Mouse (Mus musculus) lung, embryonic 14.5 days (tissue): Measurements from ENCODE around the gene Glrp1. TPM values are rescaled to one million over a fixed set of nuclear protein-coding genes. Genes with fewer than 3 reads are reported as not detected.

Experiments
- ATAC-seq: fragments of 200-750 bp; cut with Nextera tagmentation; 2 replicates; pipeline ENCODE4 v1.8.0; 2017; ENCODE audit warnings: mild to moderate bottlenecking, moderate TSS enrichment, moderate library complexity; ENCODE audit not compliant: insufficient read depth
- DNase-seq: peaks from one replicate; pipeline ENCODE4 v3.0.0-alpha.2; 2015
- H3K27ac ChIP-seq: fragments of 300-500 bp; sonication (generic); 2 replicates; pipeline ENCODE4 v1.5.1; 2014; ENCODE audit warnings: low read depth, mild to moderate bottlenecking, moderate library complexity
- H3K27me3 ChIP-seq: fragments of 300-500 bp; sonication (generic); 2 replicates; pipeline ENCODE4 v1.6.1; 2014; ENCODE audit warnings: low read length, control low read depth; ENCODE audit not compliant: insufficient read depth
- H3K36me3 ChIP-seq: fragments of 300-500 bp; sonication (generic); 2 replicates; pipeline ENCODE4 v1.6.1; 2014; ENCODE audit warnings: control low read depth; ENCODE audit not compliant: insufficient read depth
- H3K4me1 ChIP-seq: fragments of 300-500 bp; sonication (generic); 2 replicates; pipeline ENCODE4 v1.6.1; 2014; ENCODE audit warnings: antibody characterized with exemption, control low read depth; ENCODE audit not compliant: insufficient read depth
- H3K4me2 ChIP-seq: fragments of 300-500 bp; sonication (generic); 2 replicates; pipeline ENCODE4 v1.6.1; 2014; ENCODE audit warnings: mild to moderate bottlenecking
- H3K4me3 ChIP-seq: fragments of 300-500 bp; sonication (generic); 2 replicates; pipeline ENCODE4 v1.5.1; 2014; ENCODE audit warnings: low read depth, low read length
- H3K9ac ChIP-seq: fragments of 300-500 bp; sonication (generic); 2 replicates; pipeline ENCODE4 v1.6.1; 2014
- H3K9me3 ChIP-seq: fragments of 300-500 bp; sonication (generic); 2 replicates; pipeline ENCODE4 v1.6.1; 2016; ENCODE audit warnings: low read depth, low read length, control low read depth
- CTCF ChIP-seq: IDR thresholded peaks from 2 replicates; pipeline ENCODE4 v1.5.1; 2016; ENCODE audit warnings: antibody characterized with exemption, low read depth
- WGBS: fragments of 180-500 bp; shearing (Covaris S2); extraction: QIAGEN DNeasy Blood & Tissue Kit; methylation state at CpG from one replicate; pipeline ENCODE4 v1.1.7; 2014; 5-methylcytosine and 5-hydroxymethylcytosine counted together
- polyA plus RNA-seq: library from polyadenylated mRNA; unstranded; fragments of >200 nt; fragmentation: Nextera tagmentation; extraction: Ambion mirVana; gene quantifications from 2 replicates; pipeline ENCODE4 v1.2.1, GENCODE M21; 2014

Gene Glrp1
- polyA plus RNA-seq, 1 experiment from 2014 or later: 0.38 TPM

DNA sequence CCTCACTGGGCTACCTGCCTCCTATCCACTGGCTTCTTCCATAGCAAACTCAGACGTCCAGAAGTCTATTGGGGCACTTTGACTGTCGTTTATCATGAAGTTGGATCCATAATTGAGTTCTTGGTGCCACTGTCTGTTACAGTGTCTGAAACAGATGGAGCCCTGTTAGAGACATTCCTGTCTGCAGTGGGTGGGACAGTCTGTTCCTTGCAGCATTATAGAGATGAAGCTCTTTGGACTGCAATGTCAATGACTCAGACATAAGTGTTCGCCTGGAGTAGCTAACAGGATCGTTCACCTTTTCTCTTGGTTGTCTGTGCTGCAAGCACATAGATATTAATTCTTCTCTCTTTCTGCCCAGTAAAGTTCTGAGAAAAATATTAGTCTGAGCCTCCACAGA is 25.8 kb downstream of the Glrp1 start:
- H3K4me3 ChIP-seq: no peak overlapping the region

DNA sequence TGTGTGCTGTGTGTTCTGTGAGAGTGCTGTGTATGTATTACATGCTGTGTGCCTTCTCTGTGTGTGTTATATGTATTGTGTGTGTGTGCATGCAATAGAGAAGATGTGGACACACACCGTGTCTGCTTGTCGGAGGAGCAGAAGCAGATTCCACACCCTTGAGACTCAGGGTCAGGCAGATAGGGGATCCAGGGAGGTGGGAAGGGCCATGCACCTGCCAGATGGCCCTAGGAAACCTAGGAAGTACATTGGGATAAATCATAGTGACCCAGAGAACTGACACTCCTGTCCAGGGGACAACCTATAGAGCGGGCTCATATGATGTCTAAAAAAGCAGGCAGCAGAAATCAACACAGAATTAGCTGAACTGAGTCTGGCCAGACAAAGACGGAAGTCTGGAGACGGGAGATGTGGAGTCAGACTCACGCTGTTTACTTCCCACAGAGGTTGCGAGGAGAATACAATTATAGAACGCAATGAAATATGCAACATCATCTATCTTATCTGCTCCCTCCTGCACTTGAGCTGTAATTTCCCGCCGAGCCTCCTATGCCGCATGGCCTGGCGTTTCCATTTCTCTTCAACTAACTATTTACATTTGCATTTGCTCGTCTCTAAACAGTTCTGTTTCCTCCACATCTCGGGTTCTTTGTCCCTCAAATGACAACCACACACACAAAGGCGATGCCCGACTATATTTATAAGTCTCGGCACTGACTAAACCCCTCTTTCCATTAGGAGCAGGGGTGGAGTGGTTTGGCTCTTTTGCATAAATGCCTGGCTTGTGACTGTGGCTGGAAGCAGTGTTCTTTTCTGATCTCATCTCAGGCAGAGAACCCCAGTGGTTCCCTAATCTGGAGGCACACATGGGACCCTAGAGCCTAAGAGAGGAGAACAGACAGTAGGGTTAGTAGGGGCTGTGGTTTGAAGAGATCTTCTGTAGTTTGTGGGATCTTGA is 27.4 kb downstream of the Glrp1 start:
- peak overlapping the region; percentile 19; the same call in 1 of the 2 replicates for H3K27ac ChIP-seq

More for the DNA sequence above, 25.8 kb downstream of the Glrp1 start:
- WGBS: 57% methylated on average over 4 of the region's 4 CpGs
- no peaks in the 10 kb centered on the region for H3K36me3 ChIP-seq
- DNase-seq (no peak), ATAC-seq (no peak)
- no peaks in the 10 kb centered on the region for H3K4me1 ChIP-seq
- no peak overlapping the region for H3K4me2 ChIP-seq
- H3K9me3 ChIP-seq: no peaks in the 10 kb centered on the region
- no peak overlapping the region for H3K27ac ChIP-seq
- H3K9ac ChIP-seq: no peak overlapping the region
- no peak for TF ChIP-seq CTCF
- no peaks in the 10 kb centered on the region for H3K27me3 ChIP-seq

DNA sequence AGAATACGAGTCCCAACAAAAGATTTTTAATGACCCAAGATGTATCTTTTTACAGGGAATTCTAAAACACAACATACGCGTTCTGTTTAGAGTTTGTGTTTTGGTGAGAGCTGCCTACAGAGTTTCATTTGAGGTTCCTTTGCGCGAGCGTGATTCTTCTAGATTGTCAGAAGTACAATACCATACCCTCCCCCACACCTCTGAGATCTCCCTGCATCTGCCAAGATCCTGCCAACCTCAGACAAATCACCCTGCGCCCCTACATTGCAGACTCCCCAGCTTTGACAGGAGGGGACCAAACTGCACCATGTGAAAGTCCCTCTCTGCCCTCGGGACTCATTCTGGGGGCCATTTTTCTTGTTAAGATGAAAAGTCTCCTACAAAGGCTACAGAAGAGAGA is 29.3 kb downstream of the Glrp1 start:
- ATAC-seq: no peak
- Histone ChIP-seq H3K36me3 (no peaks in the 10 kb centered on the region), H3K27ac (no peak overlapping the region), H3K4me3 (no peak overlapping the region), H3K9me3 (no peaks in the 10 kb centered on the region), H3K27me3 (no peaks in the 10 kb centered on the region), H3K9ac (no peak overlapping the region), H3K4me1 (peaks cover 13% of the 10 kb centered on the region; the same call in 1 of the 2 replicates), H3K4me2 (no peak overlapping the region)
- WGBS: 74% methylated on average over 8 of the region's 8 CpGs
- DNase-seq: no peak
- TF ChIP-seq CTCF: no peak

More for the DNA sequence above, 27.4 kb downstream of the Glrp1 start:
- peak overlapping the region; percentile 15; the same call in 1 of the 2 replicates for H3K4me2 ChIP-seq
- WGBS: 35% methylated on average over 17 of the region's 17 CpGs
- no peaks in the 10 kb centered on the region for H3K9me3 ChIP-seq
- H3K9ac ChIP-seq: no peak overlapping the region
- TF ChIP-seq CTCF: no peak
- H3K4me3 ChIP-seq: no peak overlapping the region
- DNase-seq (peak; percentile 50), ATAC-seq (0 out of 2 replicates have a peak, but pooled peaks have one; percentile 41)
- H3K27me3 ChIP-seq: no peaks in the 10 kb centered on the region
- H3K4me1 ChIP-seq: 0 out of 2 replicates have a peak, but pooled peaks cover 3% of the 10 kb centered on the region
- H3K36me3 ChIP-seq: no peaks in the 10 kb centered on the region

DNA sequence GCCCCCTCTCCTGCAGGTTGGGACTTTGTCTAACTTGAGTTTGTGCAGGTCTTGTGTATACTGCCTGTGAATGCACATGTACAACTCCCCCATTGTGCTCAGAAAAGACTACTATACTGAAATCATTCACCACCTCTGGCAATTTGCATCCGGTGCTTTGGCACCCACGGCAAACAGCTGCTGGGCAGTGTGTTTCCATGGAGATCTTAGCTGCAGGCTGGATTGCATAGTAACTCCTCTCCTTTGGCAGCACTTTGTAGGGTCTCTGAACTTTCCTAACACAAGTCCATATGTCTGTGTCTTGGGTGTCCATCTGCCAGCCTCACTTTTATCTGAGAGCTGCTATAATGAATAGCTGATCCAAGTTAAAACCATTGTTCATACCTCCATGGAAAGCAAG is 31.7 kb downstream of the Glrp1 start:
- DNase-seq (peak; percentile 55), ATAC-seq (no peak)
- H3K9me3 ChIP-seq: no peaks in the 10 kb centered on the region
- no peaks in the 10 kb centered on the region for H3K27me3 ChIP-seq
- H3K9ac ChIP-seq: no peak overlapping the region
- H3K27ac ChIP-seq: no peak overlapping the region
- H3K4me1 ChIP-seq: peaks cover 29% of the 10 kb centered on the region
- no peak for TF ChIP-seq CTCF
- no peaks in the 10 kb centered on the region for H3K36me3 ChIP-seq
- 20% methylated on average over 2 of the region's 2 CpGs for WGBS
- H3K4me3 ChIP-seq: no peak overlapping the region
- H3K4me2 ChIP-seq: no peak overlapping the region

DNA sequence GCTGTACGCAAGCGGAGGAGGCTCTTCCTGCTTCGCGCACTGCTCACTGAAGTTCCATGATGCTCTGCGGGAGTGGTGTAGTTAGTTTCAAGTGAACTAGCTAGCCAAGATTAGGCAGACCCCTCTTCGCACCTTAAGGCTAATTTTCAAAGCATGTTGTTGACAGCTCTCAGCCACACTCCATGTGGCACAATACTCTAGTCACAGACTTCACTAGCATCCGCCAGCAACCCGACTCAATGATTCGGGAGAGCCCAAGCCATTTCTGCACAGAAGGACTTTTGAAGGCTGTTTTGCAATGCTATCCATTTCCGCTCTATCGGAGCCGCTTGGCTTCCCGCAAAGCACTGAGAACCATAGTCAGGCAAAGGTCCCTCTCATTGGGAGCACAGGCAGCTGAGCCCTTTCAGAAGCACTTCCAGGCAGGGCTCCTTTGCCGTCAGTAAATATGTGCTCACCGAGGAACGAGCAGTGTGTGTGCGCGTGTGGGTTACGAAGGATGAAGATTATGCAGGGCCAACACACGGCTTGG is 33.2 kb downstream of the Glrp1 start:
- no peak overlapping the region for H3K9ac ChIP-seq
- peaks cover 29% of the 10 kb centered on the region for H3K4me1 ChIP-seq
- TF ChIP-seq CTCF: no peak
- H3K4me3 ChIP-seq: no peak overlapping the region
- peak overlapping the region; percentile 87 for H3K27ac ChIP-seq
- no peaks in the 10 kb centered on the region for H3K27me3 ChIP-seq
- DNase-seq (peak; percentile 47), ATAC-seq (no peak)
- WGBS: 74% methylated on average over 20 of the region's 20 CpGs
- no peaks in the 10 kb centered on the region for H3K9me3 ChIP-seq
- H3K4me2 ChIP-seq: no peak overlapping the region
- no peaks in the 10 kb centered on the region for H3K36me3 ChIP-seq

DNA sequence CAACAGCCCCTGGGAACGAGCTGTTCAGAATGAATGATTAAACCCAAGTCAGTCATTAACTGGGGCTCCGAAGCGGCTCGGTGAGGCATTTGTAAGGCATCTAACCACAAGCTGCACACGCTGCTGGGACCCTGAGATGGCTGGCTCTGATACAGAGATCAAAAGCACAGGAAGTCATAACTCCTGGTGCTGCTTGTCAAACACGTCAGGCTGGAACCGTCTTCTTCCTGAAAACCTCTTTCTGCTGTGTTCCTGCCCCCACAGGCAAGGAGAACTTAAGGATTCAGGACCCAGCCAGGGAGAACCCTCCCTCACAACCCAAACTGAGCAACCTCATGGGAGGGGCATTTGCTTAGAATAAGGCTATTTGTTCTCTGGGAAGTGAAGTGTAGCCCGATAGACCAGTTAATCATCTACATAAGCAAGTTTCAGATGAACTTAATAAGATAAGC is 34.3 kb downstream of the Glrp1 start:
- ATAC-seq: peak; percentile 79
- Histone ChIP-seq H3K4me3 (no peak overlapping the region), H3K9me3 (no peaks in the 10 kb centered on the region), H3K27me3 (no peaks in the 10 kb centered on the region), H3K27ac (peak overlapping the region; percentile 87), H3K4me2 (no peak overlapping the region), H3K4me1 (peaks cover 34% of the 10 kb centered on the region), H3K9ac (no peak overlapping the region), H3K36me3 (no peaks in the 10 kb centered on the region)
- peak; percentile 83 for DNase-seq
- no peak for TF ChIP-seq CTCF
- WGBS: 4% methylated on average over 8 of the region's 8 CpGs

DNA sequence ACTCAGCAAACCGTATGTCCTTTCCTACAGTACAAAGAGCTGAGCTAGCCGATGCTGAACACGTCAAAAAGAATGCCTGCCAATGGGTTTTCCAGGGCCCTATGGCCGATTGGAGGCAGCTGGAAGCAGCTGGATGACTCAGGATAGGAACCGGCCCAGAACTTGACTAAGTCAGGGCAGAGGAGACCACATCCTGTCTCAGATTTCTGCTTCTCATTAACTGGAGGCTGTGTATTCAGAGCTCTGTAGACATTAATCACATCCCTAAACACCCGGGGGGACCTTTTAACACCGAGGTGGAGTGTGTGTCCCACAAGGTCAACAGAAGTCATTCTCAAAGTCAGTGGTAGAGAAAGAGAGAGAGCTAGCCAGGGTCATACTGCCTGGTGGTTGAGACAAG is 35.3 kb downstream of the Glrp1 start:
- peak overlapping the region; percentile 87 for H3K27ac ChIP-seq
- ATAC-seq (peak; percentile 57), DNase-seq (peak; percentile 89)
- no peaks in the 10 kb centered on the region for H3K9me3 ChIP-seq
- no peaks in the 10 kb centered on the region for H3K27me3 ChIP-seq
- WGBS: 9% methylated on average over 7 of the region's 7 CpGs
- no peak overlapping the region for H3K4me3 ChIP-seq
- peaks cover 41% of the 10 kb centered on the region for H3K4me1 ChIP-seq
- TF ChIP-seq CTCF: no peak
- no peak overlapping the region for H3K4me2 ChIP-seq
- no peak overlapping the region for H3K9ac ChIP-seq
- no peaks in the 10 kb centered on the region for H3K36me3 ChIP-seq
